Mouse (Mus musculus) CH12.LX (cell line): ENCODE measurements at regions not wholly inside any gene's neighbourhood (a gene's known extent, or its start where the extent isn't known, plus 50 kb on each side); places are given as distances from the start of the nearest gene placed in this dataset.
"Not testable (repeated sequence)": the region's sequence is repeated elsewhere in the genome, so short reads cannot be mapped to it uniquely, and the experiment has no call there.

Experiments used
- DNase-seq: peaks from one replicate; pipeline ENCODE4 v3.0.0-alpha.2; 2013; ENCODE audit errors: extremely low read depth
- H3K27ac ChIP-seq: 2 replicates; pipeline ENCODE4 v1.5.1; 2012; ENCODE audit warnings: low read depth, mild to moderate bottlenecking, control low read depth, moderate library complexity; ENCODE audit not compliant: insufficient read depth
- H3K27me3 ChIP-seq: replicated peaks from 2 replicates; pipeline ENCODE3; 2012; ENCODE audit warnings: inconsistent platforms
- H3K36me3 ChIP-seq, 2 experiments: replicated peaks in 1 of 2; 2 replicates each; pipeline versions ENCODE3 to v1.6.1; 2012; ENCODE audit warnings: inconsistent platforms in 1 of 2, low read length in 1 of 2, mild to moderate bottlenecking in 1 of 2, mixed read lengths in 1 of 2, moderate library complexity in 1 of 2; ENCODE audit not compliant: control insufficient read depth in 1 of 2, insufficient read depth in 1 of 2
- H3K4me1 ChIP-seq, 2 experiments: 2 replicates each; pipeline ENCODE4 v1.6.1; 2012; ENCODE audit warnings: inconsistent platforms in 1 of 2, moderate library complexity in 1 of 2; ENCODE audit not compliant: insufficient read depth in 2 of 2, control insufficient read depth in 1 of 2
- H3K4me2 ChIP-seq: 2 replicates; pipeline ENCODE4 v1.6.1; 2012; ENCODE audit warnings: low read depth, mild to moderate bottlenecking, control low read depth; ENCODE audit not compliant: poor library complexity, insufficient read depth, severe bottlenecking
- H3K4me3 ChIP-seq, 3 experiments: fragments of 150-350 bp in 1 of 3; sonication (generic) in 1 of 3; replicated peaks in 1 of 3; 2 replicates each; pipeline versions ENCODE3 to v1.5.1; 2011 to 2012; ENCODE audit warnings: low read depth in 2 of 3, low read length in 2 of 3, mild to moderate bottlenecking in 2 of 3, moderate library complexity in 2 of 3, control low read depth in 1 of 3, improper control_type of control experiment in 1 of 3, inconsistent platforms in 1 of 3, mixed read lengths in 1 of 3; ENCODE audit not compliant: poor library complexity in 1 of 3
- H3K79me2 ChIP-seq: replicated peaks from 2 replicates; pipeline ENCODE4 v1.6.1; 2012; ENCODE audit warnings: mild to moderate bottlenecking, moderate library complexity; ENCODE audit not compliant: control insufficient read depth, poor library complexity, insufficient read depth, severe bottlenecking; ENCODE audit errors: extremely low read depth
- H3K9ac ChIP-seq: 2 replicates; pipeline ENCODE4 v1.6.1; 2012; ENCODE audit warnings: low read depth, mild to moderate bottlenecking, control low read depth, moderate library complexity; ENCODE audit not compliant: insufficient read depth
- H3K9me3 ChIP-seq: replicated peaks from 2 replicates; pipeline ENCODE3; 2012; ENCODE audit warnings: low read length, inconsistent platforms, mixed read lengths
- E2F4 ChIP-seq: IDR thresholded peaks from 2 replicates; pipeline ENCODE4 v1.6.1; 2011; ENCODE audit warnings: low read depth, low read length, improper control_type of control experiment; ENCODE audit not compliant: insufficient replicate concordance
- ETS1 ChIP-seq: conservative IDR thresholded peaks from 2 replicates; pipeline ENCODE4 v1.6.1; 2012; ENCODE audit warnings: low read depth, mild to moderate bottlenecking, inconsistent platforms, low read length, improper control_type of control experiment, moderate library complexity
- JUND ChIP-seq: conservative IDR thresholded peaks from 2 replicates; pipeline ENCODE4 v1.6.1; 2011; ENCODE audit warnings: low read depth, low read length, improper control_type of control experiment
- KAT2A ChIP-seq: IDR thresholded peaks from 2 replicates; pipeline ENCODE4 v1.6.1; 2012; ENCODE audit warnings: low read length, improper control_type of control experiment, inconsistent platforms; ENCODE audit not compliant: insufficient replicate concordance
- MEF2A ChIP-seq: IDR thresholded peaks from 2 replicates; pipeline ENCODE4 v1.6.1; 2014; ENCODE audit warnings: low read depth, mild to moderate bottlenecking, inconsistent platforms, low read length, improper control_type of control experiment, borderline replicate concordance
- MYC ChIP-seq: IDR thresholded peaks from 2 replicates; pipeline ENCODE4 v1.6.1; 2011; ENCODE audit warnings: low read depth, mild to moderate bottlenecking, improper control_type of control experiment, low read length
- PAX5 ChIP-seq: IDR thresholded peaks from 2 replicates; pipeline ENCODE4 v1.6.1; 2012; ENCODE audit warnings: low read length, inconsistent platforms, mixed read lengths
- POLR2A ChIP-seq: IDR thresholded peaks from 2 replicates; pipeline ENCODE4 v1.6.1; 2011; ENCODE audit warnings: low read depth, mild to moderate bottlenecking, improper control_type of control experiment, low read length
- UBTF ChIP-seq: IDR thresholded peaks from 2 replicates; pipeline ENCODE4 v1.6.1; 2012; ENCODE audit warnings: low read depth, mild to moderate bottlenecking, inconsistent platforms, low read length, improper control_type of control experiment, moderate library complexity
- ZKSCAN1 ChIP-seq: IDR thresholded peaks from 2 replicates; pipeline ENCODE4 v1.6.1; 2012; ENCODE audit warnings: low read depth, inconsistent platforms, low read length, improper control_type of control experiment, borderline replicate concordance
- ZNF384 ChIP-seq: IDR thresholded peaks from 2 replicates; pipeline ENCODE4 v1.6.1; 2012; ENCODE audit warnings: low read depth, low read length, improper control_type of control experiment, inconsistent platforms
- dilution Hi-C: fragments of 300-500 bp; cut with MboI; formaldehyde crosslinking; loops from 2 replicates; pipeline ENCODE4 v1.14.3; 2020; ENCODE audit warnings: low sequenced_read_pairs; ENCODE audit not compliant: extremely low pct_unique_long_range_greater_than_20kb, extremely low pct_ligation_motif_present
- in situ Hi-C: fragments of 300-500 bp; cut with MboI; formaldehyde crosslinking; loops from 3 replicates; pipeline ENCODE4 v1.14.3; 2019; ENCODE audit warnings: low sequenced_read_pairs, low pct_ligation_motif_present, low pct_unique_long_range_greater_than_20kb, mixed read lengths

DNA sequence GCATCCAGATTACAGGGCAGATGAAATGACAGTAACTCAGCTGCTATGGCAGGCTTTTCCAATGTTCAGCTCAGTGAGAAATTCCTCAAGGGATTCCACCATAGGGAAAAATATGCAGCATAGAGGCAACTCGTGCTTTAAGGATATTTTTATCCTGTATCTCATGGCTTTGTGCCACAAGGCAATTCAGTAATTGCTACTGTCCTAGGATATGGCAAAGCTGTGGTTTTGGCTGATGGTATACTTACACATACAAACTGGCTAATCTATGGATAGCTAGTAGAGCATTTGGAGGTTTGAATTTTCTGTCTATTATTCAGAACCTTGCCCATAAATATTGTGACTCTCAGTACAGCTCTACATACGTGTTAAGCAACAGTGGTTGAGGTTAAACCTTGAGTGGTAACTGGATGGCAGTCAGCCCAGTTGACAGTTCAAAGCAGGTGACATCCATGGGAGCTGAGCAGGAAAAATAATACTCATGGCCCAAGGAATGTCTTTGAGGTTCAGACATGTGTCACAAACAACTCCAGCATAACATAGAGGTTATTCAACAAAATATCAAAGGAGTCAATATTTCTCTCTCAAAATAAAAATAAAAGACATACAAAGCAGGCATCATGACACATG is 548.6 kb upstream of the Chrm3 start:
- Histone ChIP-seq H3K4me1 (no peaks in the 10 kb centered on the region), H3K9me3 (no peaks in the 10 kb centered on the region), H3K36me3 (no peaks in the 10 kb centered on the region), H3K9ac (no peak overlapping the region), H3K4me2 (no peak overlapping the region), H3K79me2 (no peaks in the 10 kb centered on the region), H3K27ac (no peak overlapping the region), H3K27me3 (no peaks in the 10 kb centered on the region), H3K4me3 (no peak overlapping the region)
- no peak for TF ChIP-seq UBTF
- TF ChIP-seq ETS1: no peak
- no peak for TF ChIP-seq E2F4
- dilution Hi-C loops (no loop called here), in situ Hi-C loops (no loop called here)
- no peak for DNase-seq

DNA sequence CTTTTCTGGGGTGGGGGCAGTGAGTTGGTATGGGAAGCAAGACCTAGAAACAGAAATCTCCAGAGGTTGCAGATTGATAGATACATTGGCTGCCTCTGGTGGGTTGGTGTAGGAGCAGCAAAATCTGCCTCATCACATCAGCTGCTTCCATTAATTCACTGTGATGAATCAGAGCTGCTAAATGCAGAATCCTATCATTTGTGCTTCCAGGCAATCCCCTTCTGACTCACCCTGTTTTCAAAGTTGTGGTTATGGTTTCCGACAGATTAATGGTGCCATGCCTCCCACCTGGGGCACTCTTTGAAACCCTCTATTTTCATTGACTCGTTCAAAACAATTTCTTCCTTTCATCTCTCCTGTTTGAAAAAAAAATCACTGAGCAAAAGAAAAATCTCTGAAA is 507.2 kb upstream of the Chrm3 start:
- Histone ChIP-seq H3K36me3 (no peaks in the 10 kb centered on the region), H3K4me3 (no peak overlapping the region), H3K4me2 (no peak overlapping the region), H3K79me2 (no peaks in the 10 kb centered on the region), H3K27ac (no peak overlapping the region), H3K4me1 (no peaks in the 10 kb centered on the region), H3K9me3 (no peaks in the 10 kb centered on the region), H3K9ac (no peak overlapping the region), H3K27me3 (no peaks in the 10 kb centered on the region)
- dilution Hi-C loops (no loop called here), in situ Hi-C loops (no loop called here)
- DNase-seq: no peak
- no peak for TF ChIP-seq ZKSCAN1
- no peak for TF ChIP-seq MEF2A
- no peak for TF ChIP-seq MYC
- TF ChIP-seq ZNF384: no peak
- TF ChIP-seq POLR2A: no peak
- no peak for TF ChIP-seq UBTF
- TF ChIP-seq E2F4: no peak
- TF ChIP-seq PAX5: no peak
- TF ChIP-seq JUND: no peak
- TF ChIP-seq KAT2A: no peak

DNA sequence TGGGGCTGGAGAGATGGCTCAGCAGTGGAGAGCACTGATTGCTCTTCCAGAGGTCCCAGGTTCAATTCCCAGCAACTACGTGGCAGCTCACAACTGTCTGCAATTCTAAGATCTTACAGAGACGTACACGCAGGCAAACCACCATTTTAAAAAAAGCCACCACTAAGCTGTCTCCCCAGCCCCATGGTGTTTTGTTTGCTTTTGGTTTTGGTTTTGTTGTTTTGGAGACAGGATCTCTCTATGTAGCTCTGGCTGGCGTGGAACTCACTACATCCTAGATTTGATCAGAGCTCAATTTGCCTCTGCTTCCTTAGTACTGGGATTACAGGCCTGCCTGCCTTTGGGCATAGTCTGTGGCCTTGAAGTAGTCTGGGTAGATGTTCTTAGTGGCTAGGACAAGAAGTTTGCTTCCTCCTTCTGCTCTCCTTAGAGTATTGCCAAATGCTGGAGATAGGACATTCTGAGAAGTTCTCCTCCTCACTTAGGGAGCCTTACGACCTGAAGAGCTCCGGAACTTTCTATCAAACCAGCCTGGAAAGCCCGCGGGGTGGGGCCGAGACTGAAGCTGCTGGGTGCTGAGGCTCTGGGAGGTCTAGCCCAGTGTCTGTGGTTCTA is 495.4 kb upstream of the Chrm3 start:
- H3K4me1 ChIP-seq, H3K27me3 ChIP-seq, H3K4me3 ChIP-seq, in situ Hi-C loops, H3K79me2 ChIP-seq, H3K27ac ChIP-seq, dilution Hi-C loops, DNase-seq, H3K4me2 ChIP-seq, H3K9ac ChIP-seq, H3K36me3 ChIP-seq, H3K9me3 ChIP-seq: not testable (repeated sequence)
